Mouse (Mus musculus): Measurements from ENCODE around the gene Stk4. TPM values are rescaled to one million over a fixed set of nuclear protein-coding genes. Genes with fewer than 3 reads are reported as not detected.

The Stk4 gene
- total RNA-seq, 2 experiments from 2014 or later: 115 to 189 TPM

DNA sequence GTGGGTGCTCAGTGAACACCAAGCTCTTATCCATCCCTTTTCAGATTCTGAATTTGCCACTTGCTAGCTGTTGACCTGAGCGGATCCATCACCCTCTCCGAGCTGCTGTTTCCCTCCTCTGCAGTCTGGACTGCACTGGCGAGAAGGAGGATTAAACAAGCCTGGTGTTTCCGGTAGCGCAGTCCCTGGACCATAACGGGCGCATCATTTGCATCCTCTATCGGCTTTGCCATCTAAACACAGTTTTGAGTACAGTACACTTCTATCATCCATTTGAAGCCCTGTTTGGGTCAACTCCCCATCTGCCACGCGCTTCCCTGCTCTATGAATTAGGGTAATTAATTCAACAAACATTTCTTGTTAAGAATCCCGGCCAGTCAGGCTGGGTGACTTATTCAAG lies 100.2 kb downstream of the Stk4 start:
- no peak for ATAC-seq (replicated peaks; ENCODE audit: poor library complexity)

DNA sequence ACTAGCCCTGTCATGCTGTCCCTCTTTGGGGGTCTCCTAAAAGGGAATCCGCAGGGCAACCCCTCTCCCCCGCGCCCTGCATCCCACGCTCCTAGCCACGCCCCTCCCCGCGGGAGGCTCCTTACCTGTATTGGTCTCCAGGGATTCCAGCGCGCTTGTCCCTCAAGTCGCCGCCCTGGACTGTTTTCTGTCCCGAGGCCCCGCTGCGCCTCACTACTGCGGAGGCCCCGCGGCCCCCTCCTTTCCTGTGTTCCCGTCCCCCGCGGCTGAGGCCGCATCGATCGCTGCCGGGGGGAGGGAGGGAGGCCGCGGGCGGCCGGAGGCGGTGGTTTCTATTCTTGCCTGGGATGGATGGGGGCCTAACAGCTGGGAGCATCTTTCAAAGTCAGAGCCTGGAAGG lies 100.8 kb downstream of the Stk4 start, which contains the start of gene Kcns1:
Gene Kcns1 (minus strand): TSS at position 212 of the 400 bp plus-strand sequence.
- no peak for ATAC-seq (replicated peaks; ENCODE audit: poor library complexity)

DNA sequence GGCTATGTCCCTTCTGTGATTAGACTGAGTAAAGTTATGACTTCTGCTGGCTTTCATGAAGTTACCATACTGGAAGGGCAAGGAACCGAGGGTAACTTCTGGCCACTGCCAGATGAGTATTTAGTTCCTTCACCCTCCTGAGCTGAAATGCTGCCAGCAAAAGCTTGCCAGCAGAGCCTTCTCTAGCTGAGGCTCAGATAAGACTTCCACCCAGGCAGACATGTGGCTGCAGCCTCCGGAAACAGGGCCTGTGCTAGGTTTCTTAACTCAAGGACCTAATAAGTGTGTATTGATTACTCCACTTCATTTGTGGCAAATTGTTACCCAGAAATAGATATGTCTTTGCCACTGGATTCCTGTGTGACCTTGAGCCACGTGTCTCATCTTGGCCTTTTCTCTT lies 103.3 kb downstream of the Stk4 start:
- ATAC-seq (replicated peaks; ENCODE audit: poor library complexity): peak; percentile 54

DNA sequence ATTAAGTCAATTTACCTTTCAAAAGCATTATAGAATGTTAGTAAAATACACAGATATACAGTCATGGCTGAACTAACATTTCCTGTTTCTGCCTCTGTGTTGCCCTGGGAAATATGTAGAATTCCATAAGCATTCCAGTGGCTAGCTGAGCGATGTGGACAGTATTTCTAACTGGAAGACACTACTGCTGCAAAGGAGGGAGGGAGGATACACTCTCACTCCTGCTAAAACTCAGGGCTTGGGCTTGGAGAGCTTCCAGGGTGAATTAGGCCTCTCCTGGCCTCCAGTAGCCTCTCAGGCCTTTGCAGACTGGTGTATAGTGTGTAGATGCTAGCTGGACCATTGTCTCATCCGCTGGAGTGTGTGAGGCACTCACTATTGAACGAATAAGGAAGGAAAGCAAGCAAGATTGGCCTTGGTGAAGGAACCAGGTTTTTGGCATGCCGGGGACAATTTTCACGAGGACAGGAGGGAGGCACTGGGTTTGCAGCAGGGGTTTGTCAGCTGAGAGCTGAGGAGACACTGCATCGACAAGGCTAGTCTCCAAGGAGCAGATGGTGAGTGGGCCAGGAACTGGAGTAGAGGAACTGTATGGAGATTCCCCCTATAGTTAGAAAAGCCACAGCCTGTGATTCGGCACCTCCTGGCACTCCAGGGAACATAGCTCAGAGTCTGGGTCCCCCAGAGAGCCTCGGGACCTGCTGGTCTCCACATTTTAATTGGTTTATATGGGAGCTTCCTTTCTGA lies 104.7 kb downstream of the Stk4 start:
- ATAC-seq (replicated peaks; ENCODE audit: poor library complexity): no peak

DNA sequence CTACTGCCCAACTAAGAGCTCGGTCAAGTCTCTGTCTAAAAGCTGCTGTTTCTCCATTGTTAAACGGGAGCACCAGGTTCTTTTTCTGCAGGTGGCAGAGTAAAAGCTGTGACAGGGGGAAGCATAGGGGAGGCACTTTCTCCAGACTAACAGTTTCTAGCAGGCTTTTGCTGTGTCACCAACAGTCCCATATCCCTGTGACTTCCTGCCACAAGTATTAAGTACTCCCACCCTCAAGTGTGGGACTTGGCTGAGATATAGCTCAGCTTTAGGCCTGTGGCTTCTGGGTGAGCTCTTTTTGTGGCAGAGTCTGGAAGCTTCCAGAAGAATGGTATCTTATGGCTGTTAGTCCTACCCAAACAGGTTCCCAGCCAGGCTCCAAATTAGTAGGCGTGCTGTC lies 105.7 kb downstream of the Stk4 start:
- ATAC-seq (replicated peaks; ENCODE audit: poor library complexity): peak; percentile 54

DNA sequence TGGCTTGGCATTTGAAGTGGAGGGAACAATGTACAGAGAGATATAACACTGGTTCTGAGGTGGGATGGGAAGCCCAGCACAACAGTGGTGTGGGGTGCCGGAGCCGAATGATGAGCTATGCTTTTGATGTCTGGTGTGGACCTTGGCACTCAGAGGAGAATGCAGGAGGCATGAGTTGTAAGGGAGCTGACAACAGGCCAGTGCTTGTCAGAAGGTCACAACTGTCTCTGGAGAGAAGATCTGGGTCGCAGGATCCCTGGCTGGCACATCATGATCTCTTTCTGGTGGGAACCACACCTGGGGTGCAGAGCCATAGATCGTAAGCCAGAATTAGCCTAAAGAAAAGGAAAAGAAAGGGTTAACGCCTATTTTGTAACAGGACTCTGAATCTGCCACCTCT lies 107.7 kb downstream of the Stk4 start:
- no peak for ATAC-seq (replicated peaks; ENCODE audit: poor library complexity)

DNA sequence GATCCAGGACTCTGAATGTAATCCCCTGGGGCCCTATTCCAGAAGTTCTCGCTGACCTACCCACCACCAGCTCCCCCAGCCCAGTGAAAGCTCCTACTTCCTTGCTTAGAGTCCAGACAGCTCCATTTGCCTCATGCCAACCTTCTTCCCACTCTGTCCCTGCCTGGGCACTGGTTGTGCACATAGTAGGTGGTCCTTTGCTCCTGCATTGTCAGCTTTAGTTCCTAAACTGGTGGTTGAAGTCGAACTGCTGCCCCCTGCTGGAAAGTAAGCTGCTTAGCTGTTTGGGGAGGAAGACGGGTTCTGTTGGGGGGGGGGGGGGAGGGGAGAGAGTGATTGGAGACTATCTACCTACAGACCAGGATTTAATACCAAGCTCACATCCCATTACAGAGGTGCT lies 110.0 kb downstream of the Stk4 start:
- ATAC-seq (replicated peaks; ENCODE audit: poor library complexity): peak; percentile 53

DNA sequence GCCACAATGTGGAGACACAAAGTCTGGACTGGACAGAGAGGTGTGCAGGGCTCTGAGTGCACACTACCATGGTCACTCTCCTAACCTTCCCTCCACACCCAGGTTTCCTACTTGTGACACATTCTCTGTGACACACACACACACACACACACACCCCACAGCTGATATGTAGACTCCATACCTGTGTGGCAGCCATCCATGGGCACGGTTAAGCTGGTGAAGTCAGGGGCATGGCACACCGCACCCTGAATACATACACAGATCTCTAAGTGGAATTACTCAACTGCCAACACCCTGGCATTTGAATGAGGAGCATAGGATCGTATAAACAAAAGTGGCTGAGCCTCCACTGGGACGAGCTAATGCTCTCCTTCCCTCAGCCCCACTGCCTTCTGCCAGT lies 110.6 kb downstream of the Stk4 start:
- ATAC-seq (replicated peaks; ENCODE audit: poor library complexity): no peak

DNA sequence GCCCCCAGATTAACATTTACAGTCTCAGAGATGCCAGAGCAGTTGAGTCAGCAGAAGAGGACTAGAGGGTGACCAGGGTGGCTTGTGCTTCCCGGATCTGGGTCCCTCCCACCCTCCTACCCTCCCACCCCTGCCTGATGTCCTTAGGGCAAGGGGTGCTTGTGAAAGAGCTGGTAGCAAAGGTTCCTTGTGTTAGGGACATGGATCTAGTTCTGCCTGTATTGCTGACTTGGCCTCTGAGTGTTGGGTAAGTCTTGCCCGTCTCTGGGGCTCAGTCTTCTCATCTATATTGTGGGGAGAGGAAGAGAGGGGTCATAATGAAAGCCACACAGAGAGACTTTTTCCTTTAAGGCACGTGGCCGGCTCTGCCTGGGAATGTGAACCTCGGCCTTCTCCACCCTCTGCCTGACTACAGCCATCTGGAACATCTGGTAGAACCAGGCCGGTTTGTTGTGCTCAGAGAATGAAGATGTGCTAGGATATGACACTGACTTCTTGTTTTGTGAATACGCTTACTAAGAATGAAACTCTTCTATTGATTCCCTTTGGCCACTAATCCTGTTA lies 112.7 kb downstream of the Stk4 start, which contains the start of gene Wfdc5:
Gene Wfdc5 (minus strand): TSS at position 51 of the 564 bp plus-strand sequence.
- ATAC-seq (replicated peaks; ENCODE audit: poor library complexity): no peak

DNA sequence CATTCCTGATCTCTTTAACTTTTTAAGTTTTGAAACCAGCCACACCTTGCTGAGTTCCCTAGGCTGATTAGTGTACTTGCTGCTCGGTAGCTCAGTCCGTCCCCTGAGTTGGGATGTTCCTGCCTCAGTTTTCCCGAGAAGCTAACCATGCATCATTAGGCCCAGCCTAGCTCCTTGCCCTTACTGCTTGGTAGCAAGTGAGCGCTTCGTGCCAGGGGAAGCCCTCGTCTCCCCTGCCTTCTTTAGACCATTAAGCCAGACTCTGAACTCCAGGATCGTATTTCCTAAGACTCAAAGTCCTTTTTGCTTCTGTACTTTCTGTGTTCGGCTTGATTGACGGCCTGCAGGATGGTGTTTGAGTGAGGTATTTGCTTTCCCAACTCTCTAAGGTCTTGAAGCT lies 113.2 kb downstream of the Stk4 start:
- no peak for ATAC-seq (replicated peaks; ENCODE audit: poor library complexity)

DNA sequence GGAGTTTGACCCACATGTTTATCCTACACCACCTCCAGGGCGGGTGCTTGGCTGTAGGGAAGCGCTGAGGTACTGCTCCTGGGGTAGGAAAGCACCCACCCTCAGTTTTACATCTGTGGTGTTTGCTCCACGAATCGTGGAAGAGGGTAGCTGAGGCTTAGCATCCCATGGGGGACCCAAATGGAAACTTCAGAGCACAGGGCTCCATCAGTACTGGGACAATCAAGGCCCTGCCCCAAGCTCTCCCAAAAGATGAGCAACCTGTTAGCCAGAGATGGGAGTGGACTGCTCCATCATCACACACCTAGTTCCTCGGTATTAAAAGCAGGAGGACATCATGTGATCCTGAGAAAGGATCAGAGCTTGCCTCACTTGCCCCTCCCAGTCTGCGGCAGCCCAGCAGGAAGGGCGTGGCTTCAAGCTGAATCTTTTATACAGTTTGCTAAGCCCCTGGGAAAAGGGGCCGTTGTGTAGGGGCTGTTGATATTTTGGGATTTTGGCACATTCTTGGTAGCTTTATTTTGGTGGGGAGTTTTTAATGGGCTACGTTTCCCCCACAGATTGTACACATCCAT lies 114.1 kb downstream of the Stk4 start:
- ATAC-seq (replicated peaks; ENCODE audit: poor library complexity): peak; percentile 61

DNA sequence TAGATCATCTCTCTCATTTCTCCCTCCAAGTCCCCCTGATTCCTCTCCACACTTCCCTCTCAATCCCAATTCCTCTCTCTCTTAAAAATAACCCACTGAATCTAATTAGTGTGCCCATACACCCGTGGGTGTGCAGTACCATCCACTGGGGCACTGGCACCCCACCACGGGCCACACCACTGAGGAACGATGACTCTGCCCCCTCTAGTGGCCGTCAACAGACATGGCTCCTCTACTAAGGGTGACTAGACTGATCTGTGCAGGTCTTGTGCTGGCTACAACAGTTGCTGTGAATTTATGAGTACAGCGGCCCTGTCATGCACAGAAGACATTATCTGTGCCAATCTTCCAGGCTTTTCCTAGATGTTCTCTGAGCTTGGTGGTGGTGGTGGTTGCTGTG lies 118.6 kb downstream of the Stk4 start:
- peak; percentile 97 for ATAC-seq (replicated peaks; ENCODE audit: poor library complexity)

DNA sequence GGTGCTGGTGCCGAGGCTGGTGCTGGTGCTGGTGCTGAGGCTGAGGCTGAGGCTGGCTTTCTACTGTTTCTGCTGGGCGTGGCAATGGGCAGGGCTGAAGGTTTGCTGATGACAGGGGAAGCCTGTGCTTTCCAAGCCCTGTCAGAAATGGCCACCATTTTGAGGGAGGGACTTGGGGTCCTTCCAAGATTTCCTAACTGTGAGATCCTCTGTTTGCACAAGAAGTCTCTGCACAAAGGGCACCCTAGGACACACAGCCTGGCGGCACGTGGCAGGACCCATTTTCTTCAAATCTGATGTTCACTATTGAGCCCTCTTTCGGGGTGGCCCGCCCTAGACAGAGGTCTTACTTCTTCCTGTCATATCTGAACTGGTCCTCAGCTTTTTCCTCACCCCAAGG lies 120.5 kb downstream of the Stk4 start, which contains the start of gene Wfdc12:
Gene Wfdc12 (minus strand): TSS at position 33 of the 400 bp plus-strand sequence.
- no peak for ATAC-seq (replicated peaks; ENCODE audit: poor library complexity)

DNA sequence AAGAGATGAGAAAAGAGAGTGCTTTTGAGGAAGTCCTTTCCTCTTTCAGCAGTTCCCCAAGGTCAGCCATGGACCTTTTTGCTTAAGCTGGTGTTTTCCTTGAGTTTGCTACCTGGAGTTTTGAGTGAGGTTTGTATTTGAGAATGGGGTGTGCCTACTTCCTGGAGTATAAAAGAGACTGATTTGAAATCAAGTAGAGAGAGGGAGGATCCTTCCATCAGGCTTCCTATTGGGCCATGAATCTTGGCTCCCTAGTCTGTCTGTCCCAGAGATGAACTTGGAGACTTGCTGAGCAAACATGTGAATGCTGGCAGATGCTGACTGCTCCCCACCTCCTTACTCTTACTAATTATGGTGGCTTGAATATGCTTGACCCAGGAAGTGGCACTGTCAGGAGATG lies 122.2 kb downstream of the Stk4 start:
- no peak for ATAC-seq (replicated peaks; ENCODE audit: poor library complexity)

DNA sequence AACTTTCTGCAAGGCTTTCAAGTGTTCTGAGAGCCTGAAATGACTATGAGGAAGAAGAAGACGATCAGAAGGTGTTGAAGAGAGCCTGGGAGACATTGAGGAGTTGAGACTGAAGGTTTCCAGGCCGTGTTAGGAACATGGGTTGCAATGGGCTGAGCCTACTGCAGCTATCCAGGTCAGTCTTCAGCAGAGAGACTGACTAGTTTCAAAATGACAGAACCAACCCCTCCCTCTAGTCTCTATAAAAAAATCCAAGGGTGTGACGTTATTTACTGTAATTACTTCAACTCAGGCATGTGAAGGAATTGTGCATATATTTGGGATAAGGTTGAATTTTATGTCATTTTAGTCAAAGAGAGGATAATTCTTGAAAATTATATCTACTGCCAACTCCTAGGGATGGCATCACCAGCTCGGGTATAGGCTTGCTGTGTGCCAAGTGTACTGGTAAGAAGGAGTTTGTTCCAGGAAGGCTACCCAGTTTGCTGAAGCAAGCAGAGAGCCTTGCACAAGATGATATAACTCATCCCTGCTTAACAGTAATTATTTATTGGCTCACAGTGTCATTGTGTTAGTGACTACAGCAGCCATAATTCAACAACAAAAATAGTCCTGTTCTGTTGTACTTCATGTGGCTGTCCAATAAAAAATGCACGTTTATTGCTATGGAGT lies 125.0 kb downstream of the Stk4 start:
- no peak for ATAC-seq (replicated peaks; ENCODE audit: poor library complexity)

DNA sequence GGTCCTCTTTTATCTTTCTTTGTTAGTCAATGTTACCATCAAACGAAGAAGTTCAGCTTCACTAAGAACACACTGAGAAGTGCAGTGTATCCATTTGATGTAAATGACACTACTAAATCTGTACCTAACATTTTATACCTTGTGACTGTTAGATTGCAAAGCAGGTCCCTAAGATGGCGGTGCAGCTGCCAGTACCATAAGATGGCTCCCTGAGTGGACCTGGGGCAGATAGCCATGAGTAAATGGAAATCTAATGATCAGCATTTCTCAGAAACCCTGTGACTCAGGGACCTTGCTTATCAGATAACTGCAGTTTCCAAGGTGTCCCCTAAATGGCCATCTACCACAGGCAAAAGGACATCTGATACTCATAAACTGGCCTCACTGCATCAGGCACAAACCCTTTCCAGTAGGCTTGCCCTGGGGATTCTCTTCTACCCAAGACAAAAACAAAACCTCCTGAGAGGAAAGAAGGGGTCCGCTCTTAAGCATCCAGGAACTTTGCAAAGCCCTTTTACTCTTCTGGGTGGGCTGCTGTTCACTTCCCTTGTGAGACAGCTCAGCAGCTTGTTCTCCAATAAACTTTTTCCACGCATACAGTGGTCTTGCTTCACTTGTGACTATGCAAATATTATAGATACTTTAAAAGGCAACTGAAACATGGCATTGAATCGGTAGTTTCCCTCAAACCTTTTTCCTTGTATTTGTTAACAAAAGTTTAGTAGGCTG lies 126.0 kb downstream of the Stk4 start:
- ATAC-seq (replicated peaks; ENCODE audit: poor library complexity): no peak

DNA sequence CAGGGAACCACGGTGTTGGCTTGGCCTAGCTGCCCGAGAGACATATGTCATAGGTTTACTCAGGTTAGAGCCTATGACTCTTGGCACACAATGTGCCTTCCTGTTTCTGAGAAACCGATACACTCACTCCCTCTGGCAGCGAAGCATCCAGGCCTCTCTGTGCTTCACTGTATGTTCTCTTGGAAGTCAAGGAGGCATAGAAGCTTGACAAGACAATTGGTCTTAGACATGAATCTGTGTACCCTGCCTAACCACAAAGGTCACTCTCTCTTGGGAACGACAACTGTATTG lies 126.5 kb downstream of the Stk4 start:
- ATAC-seq (replicated peaks; ENCODE audit: poor library complexity): no peak

DNA sequence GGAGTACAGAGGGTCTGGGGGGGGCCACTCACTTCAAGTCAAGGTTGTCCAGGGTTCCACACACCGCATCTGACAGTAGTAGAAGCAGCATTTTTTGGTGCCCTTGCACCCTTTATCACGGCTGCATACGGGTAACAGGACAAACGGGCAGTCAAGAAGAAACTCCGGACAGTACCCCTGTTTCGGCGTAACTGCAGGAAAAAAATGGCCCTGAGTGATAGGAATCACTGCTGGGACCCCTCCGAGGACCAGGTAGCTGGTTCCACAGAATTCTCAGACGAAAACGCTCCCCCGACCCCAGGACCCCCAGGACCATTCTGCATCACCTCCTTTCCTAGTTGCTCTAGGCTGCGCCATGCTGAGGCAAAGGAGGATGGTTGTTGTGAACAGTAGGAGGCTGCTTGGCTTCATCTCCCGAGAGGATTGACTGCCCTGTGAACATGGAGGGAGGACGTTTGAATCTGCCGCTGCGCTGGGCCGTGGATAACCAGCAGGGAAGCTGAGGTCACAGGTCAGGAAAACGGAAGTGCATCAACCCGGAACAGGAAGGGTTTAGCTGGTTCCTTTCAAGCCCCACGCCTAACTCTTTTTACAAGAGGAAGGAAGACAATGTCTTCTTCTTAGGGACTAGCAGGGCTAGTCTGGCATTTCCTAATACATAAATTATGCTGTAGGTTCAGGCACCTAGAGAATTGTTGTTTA lies 129.7 kb downstream of the Stk4 start, which contains the start of gene Wfdc15a:
Gene Wfdc15a (minus strand): TSS at position 505 of the 702 bp plus-strand sequence.
- no peak for ATAC-seq (replicated peaks; ENCODE audit: poor library complexity)
